Mouse (Mus musculus) testis, postnatal 14 days (tissue): ENCODE results near the gene Syvn1.
"Not testable (repeated sequence)": the region's sequence is repeated elsewhere in the genome, so short reads cannot be mapped to it uniquely, and the experiment has no call there.

Experiments
- DNase-seq: peaks from one replicate; pipeline ENCODE4 v3.0.0; 2021; ENCODE audit warnings: low spot score

The Syvn1 gene

DNA sequence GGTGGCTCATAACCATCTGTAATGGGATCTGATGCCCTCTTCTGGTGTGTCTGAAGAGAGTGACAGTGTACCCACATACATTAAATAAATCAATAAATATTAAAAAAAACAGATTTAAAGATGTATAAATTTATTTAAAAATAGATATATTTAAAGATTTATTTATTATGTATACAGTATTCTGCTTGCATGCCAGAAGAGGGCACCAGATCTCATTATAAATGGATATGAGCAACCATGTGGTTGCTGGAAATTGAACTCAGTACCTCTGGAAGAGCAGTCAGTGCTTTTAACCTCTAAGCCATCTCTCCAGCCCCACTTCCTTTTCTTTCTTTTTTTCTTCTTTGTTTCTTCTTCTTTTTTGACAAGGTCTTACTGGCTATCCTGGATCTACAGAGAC lies 6.4 kb upstream of the Syvn1 start:
- DNase-seq, result no peak

DNA sequence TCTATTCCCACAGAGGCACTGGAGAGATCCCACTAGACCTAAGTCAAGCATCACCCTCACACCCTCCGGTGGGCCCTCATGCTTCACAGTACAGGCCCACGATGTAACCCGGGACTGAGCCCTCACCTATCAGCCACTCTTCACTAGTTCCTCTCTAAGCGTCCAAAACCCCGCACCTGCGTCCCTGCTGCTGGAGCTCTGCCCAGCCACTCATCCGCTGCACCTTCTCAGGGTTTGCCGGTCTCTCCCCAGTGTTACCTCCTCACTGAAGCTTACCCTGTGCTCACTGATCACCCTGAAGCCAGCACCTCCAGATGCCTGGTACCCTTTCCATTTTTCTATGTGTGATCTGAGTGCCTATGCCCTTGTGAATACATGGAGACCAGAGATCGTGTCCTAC lies 4.1 kb upstream of the Syvn1 start:
- no peak for DNase-seq

DNA sequence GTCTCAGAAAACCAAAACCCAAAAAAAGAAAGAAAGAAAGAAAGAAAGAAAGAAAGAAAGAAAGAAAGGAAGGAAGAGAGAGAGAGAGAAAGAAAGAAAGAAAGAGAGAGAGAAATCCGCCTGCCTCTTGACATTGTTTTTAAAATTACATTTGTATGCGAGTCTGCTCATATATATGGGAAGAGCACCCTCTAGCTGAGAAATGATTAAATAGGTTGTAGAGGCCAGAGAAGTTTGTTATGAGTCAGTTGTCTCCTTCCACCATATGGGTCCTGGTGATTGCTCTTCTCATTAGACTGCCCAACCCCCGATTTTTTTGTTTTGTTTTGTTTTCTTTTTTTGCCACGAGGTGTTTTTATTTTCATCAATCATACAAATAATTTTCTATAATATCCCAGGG lies 2.3 kb upstream of the Syvn1 start:
- not testable (repeated sequence) for DNase-seq

DNA sequence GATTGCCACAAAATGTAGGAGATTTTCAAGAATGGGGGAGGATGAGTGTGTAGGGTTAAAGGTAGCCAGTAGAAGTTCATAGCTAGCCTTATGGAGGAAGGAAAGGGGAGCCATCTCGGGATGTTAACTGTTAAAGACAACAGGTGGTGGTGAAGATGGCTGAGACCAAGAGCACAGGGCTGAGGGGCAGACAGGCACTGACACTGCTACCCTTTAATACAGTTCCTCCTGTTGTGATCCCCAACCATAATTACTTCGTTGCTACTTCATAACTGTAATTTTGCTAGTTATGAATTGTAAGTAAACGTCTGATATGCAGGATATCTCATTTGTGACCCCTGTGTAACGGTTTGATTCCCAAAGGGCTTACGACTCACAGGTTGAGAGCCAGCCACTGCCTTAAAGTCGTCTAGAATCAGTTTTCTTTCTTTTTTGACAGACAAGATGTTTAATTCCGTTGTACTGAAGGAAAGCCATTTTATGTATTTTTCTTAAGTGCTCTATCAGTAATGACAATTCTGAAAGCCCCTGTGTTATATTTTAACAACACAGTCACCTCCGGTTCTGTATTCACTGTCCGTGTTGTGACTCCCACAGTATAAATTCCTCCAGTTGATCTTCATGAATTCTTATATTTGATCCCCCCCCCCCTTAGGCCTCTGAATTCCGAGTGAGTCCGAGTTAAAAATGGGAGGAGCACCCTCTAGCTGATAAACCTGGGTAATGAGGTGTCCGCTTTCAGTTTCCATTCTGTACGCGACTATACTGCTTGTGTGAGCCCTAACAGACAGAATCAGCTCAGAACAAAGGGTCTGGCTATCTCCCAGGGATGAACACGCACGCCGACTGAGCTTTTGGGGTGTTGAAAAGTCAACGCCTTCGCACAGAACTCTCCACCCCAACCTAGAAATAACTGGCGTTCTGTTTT lies 746 bp upstream of the Syvn1 start:
- no peak for DNase-seq

DNA sequence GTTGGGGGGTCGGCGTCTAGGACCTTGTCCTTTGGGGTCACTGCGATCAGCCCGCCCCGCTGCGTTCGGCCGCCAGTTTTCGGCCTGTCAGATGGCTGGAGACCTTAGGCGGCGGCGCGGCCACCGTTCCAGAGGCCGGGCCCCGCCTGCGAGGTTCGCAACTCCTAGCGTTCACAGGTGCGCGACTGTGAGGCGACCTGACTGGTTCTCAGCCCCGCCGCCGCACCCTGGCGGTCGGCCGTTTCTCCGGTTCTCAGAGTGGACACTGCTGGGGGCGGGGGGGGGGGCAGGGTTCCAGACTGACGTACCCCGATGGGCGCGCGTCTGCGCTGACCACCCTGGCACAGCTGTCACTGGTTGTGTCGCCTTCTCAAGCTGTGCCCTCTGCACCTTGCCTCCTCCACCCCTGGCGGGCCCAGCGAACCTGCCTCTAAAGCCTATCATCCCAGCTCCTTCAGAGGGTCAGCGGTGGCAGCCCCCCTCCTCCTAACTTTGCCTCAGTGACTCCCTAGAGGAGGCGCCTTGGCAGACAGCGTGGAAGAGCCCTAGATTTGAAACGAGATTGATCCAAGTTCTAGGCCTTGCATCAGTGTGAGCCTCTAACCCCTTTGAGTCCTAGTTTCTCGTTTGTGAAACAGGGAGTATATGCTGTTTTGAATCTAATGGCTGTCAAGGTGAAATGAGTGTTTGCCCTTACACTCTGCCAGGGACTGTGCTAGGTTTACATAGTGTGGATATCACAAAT lies 950 bp downstream of the Syvn1 start:
- DNase-seq, result no peak

DNA sequence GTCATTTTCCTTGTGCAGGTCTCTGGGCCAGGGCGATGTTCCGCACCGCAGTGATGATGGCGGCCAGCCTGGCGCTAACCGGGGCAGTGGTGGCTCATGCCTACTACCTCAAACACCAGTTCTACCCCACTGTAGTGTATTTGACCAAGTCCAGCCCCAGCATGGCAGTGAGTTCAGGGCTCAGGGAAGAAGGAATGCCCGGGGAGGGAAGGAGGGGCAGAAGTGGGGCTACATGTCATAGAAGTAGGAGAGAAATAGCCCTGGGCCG lies 1.5 kb downstream of the Syvn1 start:
- no peak for DNase-seq

DNA sequence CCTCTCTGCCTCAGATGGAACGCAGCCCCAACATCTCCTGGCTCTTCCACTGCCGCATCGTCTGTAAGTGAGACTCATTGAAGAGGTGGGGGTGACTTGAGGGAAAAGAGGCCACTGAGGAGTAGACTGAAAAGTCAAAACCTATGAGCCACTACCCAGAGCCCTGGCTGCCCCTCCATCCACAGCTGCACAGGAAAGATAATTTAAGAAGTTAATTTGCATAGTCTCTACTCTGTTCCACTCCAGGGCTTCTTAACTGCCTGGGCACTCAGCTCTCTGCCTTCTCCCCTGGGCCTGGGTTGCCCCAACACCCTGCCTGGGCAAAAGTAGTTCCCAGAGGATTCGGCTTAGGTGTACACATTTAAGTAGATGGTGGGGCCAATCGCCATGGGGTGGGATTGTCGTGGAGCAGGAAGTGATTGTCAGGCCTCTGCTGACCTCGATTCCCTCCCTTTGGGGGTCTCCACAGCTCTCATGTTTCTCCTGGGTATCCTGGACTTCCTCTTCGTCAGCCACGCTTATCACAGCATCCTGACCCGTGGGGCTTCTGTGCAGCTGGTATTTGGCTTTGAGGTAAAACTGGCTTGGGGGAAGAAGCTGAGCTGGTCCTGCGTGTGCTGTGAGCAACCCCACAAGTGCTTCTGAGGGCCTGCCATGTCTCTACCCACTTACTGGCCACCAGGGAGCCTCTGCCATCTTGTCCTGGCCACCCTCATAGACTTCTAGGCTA lies 2.5 kb downstream of the Syvn1 start:
- DNase-seq, result no peak

DNA sequence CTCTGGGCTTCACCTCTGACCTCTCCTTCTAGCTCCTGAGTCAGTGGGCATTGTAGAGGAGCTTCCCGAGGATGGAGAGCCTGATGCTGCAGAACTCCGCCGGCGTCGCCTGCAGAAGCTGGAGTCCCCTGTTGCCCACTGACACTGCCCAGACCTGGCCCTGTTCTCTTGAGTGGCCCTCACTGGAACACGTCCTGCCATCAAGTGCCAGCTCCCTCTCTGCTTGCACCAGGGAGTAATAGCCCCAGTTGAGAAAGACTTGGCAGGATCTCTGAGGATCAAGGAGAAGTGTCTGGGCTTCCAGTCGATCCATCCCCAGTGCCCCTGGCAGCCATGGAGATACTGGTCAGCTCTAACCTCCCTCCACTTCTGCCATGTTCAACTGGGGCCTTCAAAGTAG lies 6.1 kb downstream of the Syvn1 start:
- peak; percentile 9 for DNase-seq

DNA sequence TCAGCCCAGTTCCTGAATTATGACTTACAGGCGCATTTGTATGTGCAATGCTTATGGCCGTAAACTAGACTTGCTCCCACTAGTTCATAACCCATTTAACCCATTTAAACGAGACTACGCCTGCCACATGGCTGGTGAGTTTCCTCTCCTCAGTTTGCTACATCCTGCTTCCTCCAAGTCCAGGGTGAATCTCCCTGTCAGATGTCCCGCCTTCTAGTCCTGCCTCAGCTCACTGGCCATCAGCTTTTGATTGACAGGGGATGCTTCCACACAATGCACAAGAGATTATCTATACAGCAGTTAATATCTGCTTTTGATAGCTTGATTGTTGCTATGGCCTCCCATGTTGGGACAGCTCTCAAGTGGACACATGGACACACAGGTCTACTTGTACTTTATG lies 7.9 kb downstream of the Syvn1 start:
- no peak for DNase-seq

DNA sequence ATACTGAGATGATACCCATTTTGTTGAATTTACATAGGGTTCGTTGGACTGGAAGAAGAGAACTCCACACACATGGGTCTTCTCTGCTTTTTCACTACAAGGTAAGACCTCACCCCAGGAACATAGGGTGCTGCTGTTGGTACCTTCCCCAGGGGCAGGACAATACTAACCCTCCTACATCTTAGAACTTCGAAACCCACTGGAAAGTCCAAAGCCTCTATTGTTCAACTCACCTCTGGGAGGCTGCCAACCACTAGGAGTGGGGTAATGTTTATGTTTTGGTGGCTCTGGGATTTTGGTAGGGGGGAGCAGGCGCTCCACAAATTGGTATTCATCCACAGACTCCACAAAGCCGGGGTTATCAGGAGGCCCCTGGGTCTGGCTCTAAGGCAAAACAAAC lies 10.3 kb downstream of the Syvn1 start:
- DNase-seq, result no peak

DNA sequence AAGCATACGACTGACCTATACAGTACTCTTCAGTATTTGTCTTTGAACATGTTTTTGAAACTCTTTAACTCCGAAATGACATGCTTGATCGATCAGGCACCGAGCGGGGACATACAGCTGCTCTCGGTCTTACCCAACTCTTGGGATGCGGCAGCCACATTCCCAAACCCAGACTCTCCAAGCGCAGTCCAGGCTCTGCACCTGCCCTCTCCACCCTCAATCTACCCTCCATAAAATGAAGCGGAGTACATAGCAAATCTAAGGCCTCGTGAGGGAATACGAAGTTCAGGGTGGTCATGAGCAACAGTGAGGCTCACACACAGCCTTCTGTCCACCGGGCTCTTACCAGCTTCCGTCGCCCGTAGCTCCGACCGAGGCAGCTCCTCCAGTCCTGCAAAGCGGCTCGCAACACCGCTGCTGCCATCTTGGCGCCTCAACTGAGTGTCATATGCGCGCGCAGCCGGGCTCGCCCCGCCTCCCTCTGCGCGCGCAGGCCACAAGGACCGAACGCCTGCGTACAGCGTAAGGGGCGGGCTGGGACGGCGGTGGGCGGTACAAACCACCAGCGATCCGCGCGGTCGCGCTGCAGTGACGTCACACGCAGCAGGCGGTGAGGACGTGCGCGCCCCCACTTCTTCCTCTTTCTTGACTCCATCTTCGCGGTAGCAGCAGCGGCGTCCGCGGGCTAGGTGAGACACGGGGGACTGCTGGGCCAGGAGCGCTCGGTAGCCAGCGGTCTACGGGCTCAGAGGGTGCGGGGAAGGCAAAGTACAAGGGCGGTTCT lies 11.1 kb downstream of the Syvn1 start, which contains the start of the genes Mrpl49 and Fau:
Mrpl49 (minus strand) TSS at position 473 of the 784 bp plus-strand sequence.
Fau (plus strand) TSS at position 532 of the 784 bp plus-strand sequence.
- peak; percentile 99 for DNase-seq

DNA sequence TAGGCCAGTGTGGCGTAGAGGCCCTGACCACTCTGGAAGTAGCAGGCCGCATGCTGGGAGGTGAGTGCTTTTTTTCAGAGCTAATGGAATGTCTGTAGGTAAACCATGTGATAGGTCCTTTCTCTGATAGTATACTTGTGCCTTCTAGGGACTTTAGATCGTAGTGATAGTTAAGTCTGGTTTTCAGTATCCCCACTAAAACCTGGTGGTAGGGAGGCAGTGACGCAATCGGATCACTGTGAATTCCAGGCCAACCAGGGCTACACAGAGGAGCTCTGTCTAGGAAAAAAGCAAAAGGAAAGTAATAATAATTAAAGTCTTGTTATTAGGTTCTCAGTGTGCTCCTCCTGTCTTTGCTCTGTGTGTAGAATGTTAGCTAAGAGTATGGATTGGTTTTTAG lies 12.1 kb downstream of the Syvn1 start:
- DNase-seq, result no peak

DNA sequence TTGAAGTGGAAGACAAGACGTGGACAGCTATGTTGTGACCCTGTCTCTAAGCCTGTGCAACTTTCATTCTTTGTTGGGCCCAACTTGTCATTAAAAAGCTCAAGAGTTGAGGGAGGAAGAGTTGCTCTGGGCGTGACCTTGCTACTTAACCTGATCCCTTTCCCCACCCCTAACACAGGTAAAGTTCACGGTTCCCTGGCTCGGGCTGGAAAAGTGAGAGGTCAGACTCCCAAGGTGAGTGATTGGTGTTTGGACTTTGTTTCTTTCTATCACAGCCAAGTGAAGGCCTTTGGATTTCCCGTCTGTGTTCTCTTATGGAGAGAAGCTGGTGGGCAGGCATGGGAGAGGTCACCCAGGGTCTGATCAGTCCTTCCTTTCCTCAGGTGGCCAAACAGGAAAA lies 12.6 kb downstream of the Syvn1 start:
- no peak for DNase-seq

DNA sequence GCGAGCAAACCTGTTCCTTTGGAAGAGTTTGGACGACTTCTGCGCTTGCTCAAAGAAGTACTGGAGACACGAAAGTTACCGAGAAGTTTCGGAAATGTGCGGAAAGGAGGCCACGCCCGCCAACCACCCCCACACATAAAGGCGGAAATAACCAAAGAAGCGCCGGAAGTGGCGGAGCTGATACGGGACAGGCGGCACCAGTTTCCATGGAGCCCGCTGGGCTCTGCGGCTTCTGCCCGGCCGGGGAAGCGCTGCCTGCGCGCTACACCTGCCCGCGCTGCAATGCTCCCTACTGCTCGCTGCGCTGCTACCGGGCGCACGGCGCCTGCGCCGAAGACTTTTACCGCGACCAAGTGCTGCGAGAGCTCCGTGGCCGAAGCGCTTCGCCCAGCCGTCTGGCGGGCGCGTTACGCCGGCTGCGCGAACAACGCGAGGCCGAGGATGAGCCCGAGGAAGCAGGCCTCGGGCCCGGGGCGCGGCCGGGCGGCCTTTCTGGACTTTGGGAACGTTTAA lies 14.7 kb downstream of the Syvn1 start, which contains the start of gene Znhit2:
Znhit2 (plus strand) TSS at position 172 of the 513 bp plus-strand sequence.
- DNase-seq, result peak; percentile 92

DNA sequence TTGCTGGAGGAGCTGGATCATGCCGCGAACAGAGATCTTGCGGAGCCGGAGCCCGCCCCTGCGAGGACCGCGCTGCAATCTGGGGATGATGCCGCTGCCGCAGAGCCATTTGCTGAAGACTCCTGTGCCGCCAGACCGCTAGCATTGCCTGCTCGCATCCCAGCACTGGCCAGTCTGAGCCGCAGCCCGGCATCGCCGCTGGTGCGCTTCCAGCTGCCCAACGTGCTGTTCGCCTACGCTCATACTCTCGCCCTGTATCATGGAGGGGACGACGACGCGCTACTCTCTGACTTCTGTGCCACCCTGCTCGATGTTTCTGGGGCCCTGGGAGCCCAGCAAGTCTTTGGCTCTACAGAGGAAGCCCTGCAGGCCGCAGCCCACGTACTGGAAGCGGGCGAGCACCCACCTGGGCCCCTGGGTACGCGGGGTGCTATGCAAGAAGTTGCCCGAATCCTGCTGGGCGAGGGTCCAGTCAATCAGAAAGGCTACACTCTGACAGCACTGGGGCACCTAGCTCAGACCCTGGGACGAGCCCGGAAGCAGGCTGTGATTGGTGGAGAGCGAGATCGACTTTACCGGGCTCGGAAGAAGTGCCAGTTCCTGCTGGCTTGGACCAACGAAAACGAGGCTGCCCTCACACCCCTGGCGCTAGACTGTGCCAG lies 15.4 kb downstream of the Syvn1 start:
- DNase-seq, result peak; percentile 57

DNA sequence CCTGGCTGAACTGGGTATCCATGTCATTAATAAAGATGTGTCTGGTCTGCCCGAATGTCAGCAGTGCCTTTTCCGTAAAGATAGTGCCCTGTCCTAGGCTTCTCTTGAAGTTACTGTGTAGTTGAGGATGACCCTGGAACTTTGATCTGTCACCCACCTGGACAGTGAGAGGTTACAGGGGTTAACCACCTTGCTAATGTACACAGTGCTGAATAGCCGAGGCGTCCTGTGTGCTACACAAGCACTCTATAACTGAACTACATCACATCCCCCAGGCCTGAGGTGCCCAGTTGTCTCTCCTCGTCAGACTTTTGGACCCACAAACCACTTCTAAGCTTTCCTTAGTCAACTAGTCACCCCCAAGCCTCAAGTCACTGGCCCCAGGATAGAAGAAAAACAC lies 16.0 kb downstream of the Syvn1 start:
- no peak for DNase-seq

DNA sequence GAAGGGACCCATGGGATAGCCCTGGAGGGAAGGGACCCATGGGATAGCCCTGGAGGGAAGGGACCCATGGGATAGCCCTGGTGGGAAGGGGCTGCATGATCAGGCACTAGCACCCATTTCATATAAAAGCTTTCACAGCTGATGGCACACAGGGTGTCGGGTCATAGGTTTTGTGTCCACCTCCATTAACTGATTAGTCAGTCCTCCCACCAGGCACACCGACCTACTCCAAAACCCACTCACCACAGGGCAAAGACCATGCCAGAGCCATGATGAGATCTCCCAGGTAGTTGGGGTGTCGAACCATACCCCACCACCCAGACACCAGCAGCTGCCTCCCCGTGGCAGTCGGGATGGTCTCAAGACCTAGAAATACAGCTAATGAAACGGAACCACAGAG lies 16.7 kb downstream of the Syvn1 start:
- no peak for DNase-seq

DNA sequence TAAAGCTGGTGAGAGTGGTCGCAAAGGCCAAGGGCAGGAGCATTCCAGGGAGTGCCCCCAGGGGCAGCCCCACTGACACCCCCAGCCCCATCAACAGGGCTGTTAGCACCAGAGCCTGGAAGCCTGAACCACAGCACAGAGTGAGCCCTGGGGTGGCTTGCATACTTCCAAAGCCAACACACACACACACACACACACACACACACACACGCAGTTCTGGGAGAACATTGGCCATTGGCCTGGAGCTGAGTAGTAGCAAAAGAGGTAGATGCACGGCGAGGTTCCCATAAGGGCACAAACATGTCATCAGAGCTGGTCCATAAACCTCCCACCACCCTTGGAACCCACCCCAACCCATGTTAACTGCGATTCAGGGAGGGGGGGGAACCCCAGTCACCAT lies 20.2 kb downstream of the Syvn1 start:
- DNase-seq, result no peak

DNA sequence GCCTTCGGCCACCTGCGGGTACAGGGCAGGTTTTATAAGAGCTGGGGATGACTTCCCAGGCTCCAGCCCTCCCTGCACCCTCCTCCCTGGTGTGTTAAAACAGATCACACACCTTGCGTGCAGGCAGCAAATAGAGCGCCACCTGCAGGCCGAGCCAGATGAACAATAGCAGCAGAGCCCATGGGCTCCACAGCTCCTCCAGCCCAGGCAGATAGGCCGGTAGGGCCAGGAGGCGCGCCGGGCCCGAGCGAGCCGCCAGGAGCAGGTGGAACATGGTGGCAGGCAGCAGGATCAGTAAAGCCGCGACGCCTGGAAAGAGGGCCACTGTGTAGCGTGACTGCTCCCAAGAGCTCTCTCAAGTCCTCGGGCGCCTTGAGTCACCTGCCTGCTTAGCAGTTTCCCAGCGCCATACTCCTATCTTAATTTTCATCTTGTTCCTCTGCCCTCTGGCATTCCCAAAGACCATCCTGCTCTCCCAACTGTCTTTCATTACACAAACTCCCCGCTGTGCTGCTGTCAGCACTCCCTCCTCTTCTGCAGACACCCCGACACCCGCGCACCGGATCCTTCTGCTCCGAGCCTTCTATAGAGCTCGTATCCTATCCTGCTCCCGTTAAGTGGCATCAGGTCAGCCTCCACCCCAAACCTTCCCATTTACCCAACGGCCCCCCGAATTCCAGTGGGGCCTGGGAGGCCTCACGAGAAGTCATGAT lies 20.8 kb downstream of the Syvn1 start:
- peak; percentile 84 for DNase-seq

DNA sequence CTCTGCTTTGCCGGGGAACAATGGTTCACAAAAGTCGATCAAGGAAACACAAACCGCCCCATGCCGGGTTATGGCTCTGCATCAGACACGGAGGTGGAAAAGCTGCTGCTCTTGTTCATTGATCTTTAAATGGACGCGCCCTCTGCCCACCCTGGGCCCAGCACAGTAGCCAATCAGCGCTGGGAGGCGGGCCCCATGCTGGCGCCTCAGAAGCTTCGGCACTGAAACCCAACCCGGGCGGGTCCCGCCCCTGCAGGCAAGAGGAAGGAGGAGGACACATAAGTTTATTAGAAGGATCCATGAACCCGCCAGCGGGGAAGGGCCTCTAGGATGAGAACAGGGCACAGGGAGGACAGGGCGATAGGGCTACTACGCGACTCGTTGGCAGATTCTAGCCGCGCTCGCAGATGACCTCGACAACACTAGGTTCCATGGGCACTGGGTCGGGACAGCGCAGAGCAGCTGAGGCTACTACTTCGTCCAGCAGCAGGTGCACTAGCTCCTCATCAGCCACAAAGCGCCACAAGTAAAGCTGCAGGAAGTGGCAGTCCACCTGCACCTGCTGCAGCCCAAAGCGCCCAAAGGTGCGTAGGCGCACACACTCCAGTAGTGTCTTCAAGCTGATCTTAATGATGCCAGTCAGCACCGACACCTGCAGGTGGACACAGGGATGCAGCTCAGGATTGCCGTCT lies 21.5 kb downstream of the Syvn1 start, which contains the start of gene Tm7sf2:
Tm7sf2 (minus strand) TSS at position 650 of the 692 bp plus-strand sequence.
- peak; percentile 86 for DNase-seq
